Mouse (Mus musculus): ENCODE data around the gene Kirrel3.

GRCm38 (mm10) chr9:34623526-34623925 is 137.8 kb downstream of the Kirrel3 start:
- TF ChIP-seq GATA1 (IDR thresholded peaks at IDR 0.05; ENCODE audit: low read length) = no peak
- no peak for TF ChIP-seq TAL1 (IDR thresholded peaks at IDR 0.05; ENCODE audit: low read length)
